Mouse (Mus musculus): ENCODE results near the gene Mmd2. TPM values are rescaled to one million over a fixed set of nuclear protein-coding genes. Genes with fewer than 3 reads are reported as not detected.

Mmd2 gene
- 14.2 and 16.4 TPM in 2 replicates for polyA plus RNA-seq (2016; fragmentation: Nextera tagmentation; extraction: Ambion mirVana)

DNA sequence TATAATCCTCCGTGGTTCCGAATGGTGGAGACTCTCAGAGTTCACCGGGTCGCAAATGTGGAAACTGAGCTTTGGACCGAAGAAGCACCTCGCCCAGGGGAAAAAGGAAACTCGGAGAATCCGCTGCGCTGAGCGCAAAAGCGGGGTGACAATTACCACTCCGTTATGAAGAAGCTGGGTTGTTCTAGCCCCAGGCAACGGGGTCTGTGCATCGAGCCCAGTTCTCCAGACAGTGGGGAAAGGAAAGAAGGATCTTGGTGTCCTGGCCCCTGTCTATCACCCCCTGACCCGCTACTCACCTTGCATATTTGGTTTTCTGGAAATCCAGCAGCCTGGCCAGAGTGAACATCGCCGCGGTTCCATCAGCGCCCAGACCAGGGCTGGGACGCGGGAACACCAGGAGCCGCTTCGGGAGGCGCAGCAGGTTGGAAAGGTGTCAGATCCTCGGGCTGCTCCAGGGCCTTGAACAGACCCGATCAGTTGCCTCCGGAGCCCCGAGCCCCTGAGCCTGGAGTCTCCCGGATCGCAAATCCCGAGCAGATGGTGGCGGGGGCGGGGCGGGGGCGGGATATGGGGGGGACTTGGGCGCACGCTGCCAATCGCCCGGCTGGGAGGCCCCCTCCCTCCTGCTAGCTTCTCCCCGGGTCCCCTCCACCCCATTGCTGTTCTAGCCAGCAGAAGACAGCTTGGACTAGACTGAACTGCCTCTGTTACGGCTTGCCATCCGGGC lies at the start of gene Mmd2:
TSS of gene Mmd2 (minus strand) at position 542 of the 730 bp plus-strand sequence.
- Histone ChIP-seq H3K36me3 (no peaks in the 10 kb centered on the region), H3K27ac (no peak within 1 kb of the TSS), H3K27me3 (replicated peaks) (peaks cover 18% of the 10 kb centered on the region), H3K4me2 (replicated peaks) (peak within 1 kb of the TSS; percentile 74), H3K4me3 (peak within 1 kb of the TSS; percentile 38), H3K9me3 (no peaks in the 10 kb centered on the region), H3K4me1 (peaks cover 9% of the 10 kb centered on the region), H3K9ac (peak within 1 kb of the TSS; percentile 64)
- WGBS, result 3% methylated on average over 42 of the region's 42 CpGs
- ATAC-seq (ENCODE audit: low FRiP score, low read depth), result peak; percentile 63

DNA sequence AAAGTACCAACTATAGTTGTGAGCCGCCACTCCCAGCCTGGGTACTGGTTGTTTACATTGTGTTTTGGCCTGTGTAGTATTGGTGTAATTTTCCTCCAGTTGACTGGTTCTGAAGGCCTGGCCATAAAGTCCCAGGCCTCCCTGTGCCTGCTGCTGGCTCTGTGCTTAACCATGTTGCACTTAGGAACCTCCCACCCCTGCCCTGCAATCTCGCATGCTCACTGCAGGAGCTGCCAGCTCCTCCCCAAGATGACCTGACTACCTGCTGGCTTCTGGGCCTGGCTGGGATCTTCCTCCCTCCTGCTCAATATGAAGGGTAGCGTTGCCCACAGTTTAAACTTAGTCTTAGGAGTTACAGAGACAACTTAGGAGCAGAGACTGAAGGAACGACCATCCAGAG lies 43.7 kb upstream of the Mmd2 start:
- Histone ChIP-seq H3K4me2 (replicated peaks) (no peak overlapping the region), H3K27me3 (replicated peaks) (no peaks in the 10 kb centered on the region), H3K9ac (no peak overlapping the region), H3K4me3 (no peak overlapping the region), H3K9me3 (no peaks in the 10 kb centered on the region), H3K4me1 (peaks cover 20% of the 10 kb centered on the region), H3K36me3 (peaks cover 17% of the 10 kb centered on the region), H3K27ac (no peak overlapping the region)
- 54% methylated on average over 4 of the region's 4 CpGs for WGBS
- ATAC-seq (ENCODE audit: low FRiP score, low read depth), result no peak

DNA sequence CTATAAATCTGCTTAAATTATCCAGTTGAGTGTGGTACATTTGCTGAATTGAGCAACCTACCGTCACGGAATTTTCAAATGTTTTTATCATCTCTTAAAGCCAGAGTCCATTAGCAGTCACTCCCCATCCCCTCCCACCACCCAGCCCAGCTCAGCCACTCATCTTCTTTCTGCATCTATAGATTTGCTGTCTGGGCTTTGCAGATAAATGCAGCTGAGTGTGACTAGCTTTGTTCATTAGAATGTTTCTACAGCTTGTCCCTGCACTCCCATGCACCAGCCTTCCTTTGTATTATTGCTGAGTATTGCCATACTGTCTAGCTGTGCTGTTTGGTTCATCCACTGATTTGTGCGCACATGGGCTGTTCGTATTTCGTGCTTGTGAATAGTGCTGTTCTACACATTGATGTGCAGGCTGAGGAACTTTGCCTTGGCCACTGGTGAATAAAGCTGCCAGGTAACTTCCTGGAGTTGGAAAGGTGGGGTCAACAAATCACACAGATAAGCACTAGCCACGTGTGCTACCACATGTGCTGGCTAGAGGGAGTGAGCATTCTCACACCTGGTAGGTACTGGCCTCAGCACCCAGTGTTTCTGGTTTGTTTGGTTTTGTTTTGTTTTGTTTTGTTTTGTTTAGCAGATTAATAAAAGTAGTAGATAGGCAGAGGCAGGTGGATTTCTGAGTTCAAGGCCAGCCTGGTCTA lies 42.3 kb upstream of the Mmd2 start:
- 69% methylated on average over 6 of the region's 6 CpGs for WGBS

GRCm38 (mm10) chr5:142650390-142650789 lies 41.8 kb upstream of the Mmd2 start:
- Histone ChIP-seq H3K9me3 (no peaks in the 10 kb centered on the region), H3K27me3 (replicated peaks) (no peaks in the 10 kb centered on the region), H3K4me3 (no peak overlapping the region), H3K4me2 (replicated peaks) (no peak overlapping the region), H3K27ac (no peak overlapping the region), H3K36me3 (peaks cover 4% of the 10 kb centered on the region; the same call in 1 of the 2 replicates), H3K9ac (no peak overlapping the region), H3K4me1 (peaks cover 20% of the 10 kb centered on the region)
- ATAC-seq (ENCODE audit: low FRiP score, low read depth), result no peak
- WGBS, result 63% methylated on average over 3 of the region's 3 CpGs

More for the DNA sequence above, 42.3 kb upstream of the Mmd2 start:
- H3K4me2 ChIP-seq (replicated peaks), result no peak overlapping the region
- no peak for ATAC-seq (ENCODE audit: low FRiP score, low read depth)
- peaks cover 20% of the 10 kb centered on the region for H3K4me1 ChIP-seq
- no peaks in the 10 kb centered on the region for H3K27me3 ChIP-seq (replicated peaks)
- peaks cover 6% of the 10 kb centered on the region for H3K36me3 ChIP-seq
- no peak overlapping the region for H3K9ac ChIP-seq
- H3K9me3 ChIP-seq, result no peaks in the 10 kb centered on the region
- no peak overlapping the region for H3K27ac ChIP-seq
- no peak overlapping the region for H3K4me3 ChIP-seq

GRCm38 (mm10) chr5:142649460-142650050 lies 41.0 kb upstream of the Mmd2 start:
- ATAC-seq (ENCODE audit: low FRiP score, low read depth), result no peak
- H3K4me1 ChIP-seq, result peaks cover 20% of the 10 kb centered on the region
- WGBS, result 89% methylated on average over 4 of the region's 4 CpGs
- no peaks in the 10 kb centered on the region for H3K9me3 ChIP-seq
- H3K4me2 ChIP-seq (replicated peaks), result no peak overlapping the region
- no peak overlapping the region for H3K4me3 ChIP-seq
- no peak overlapping the region for H3K9ac ChIP-seq
- H3K36me3 ChIP-seq, result peaks cover 4% of the 10 kb centered on the region; the same call in 1 of the 2 replicates
- no peak overlapping the region for H3K27ac ChIP-seq
- no peaks in the 10 kb centered on the region for H3K27me3 ChIP-seq (replicated peaks)

GRCm38 (mm10) chr5:142648162-142648561 lies 39.6 kb upstream of the Mmd2 start:
- Histone ChIP-seq H3K4me3 (no peak overlapping the region), H3K9me3 (no peaks in the 10 kb centered on the region), H3K27ac (no peak overlapping the region), H3K27me3 (replicated peaks) (no peaks in the 10 kb centered on the region), H3K9ac (no peak overlapping the region), H3K36me3 (peaks cover 8% of the 10 kb centered on the region; the same call in 1 of the 2 replicates), H3K4me1 (peaks cover 20% of the 10 kb centered on the region), H3K4me2 (replicated peaks) (no peak overlapping the region)
- 85% methylated on average over 7 of the region's 7 CpGs for WGBS
- no peak for ATAC-seq (ENCODE audit: low FRiP score, low read depth)

- 78% methylated on average over 6 of the region's 6 CpGs for WGBS
- Histone ChIP-seq H3K4me3 (no peak overlapping the region), H3K4me1 (no peaks in the 10 kb centered on the region), H3K9me3 (no peaks in the 10 kb centered on the region), H3K9ac (no peak overlapping the region), H3K4me2 (replicated peaks) (no peak overlapping the region), H3K36me3 (peaks cover 39% of the 10 kb centered on the region), H3K27ac (no peak overlapping the region), H3K27me3 (replicated peaks) (no peaks in the 10 kb centered on the region)
- ATAC-seq (ENCODE audit: low FRiP score, low read depth), result no peak
Observed at GRCm38 (mm10) chr5:142641331-142642051, 32.9 kb upstream of the Mmd2 start.

- 89% methylated on average over 5 of the region's 5 CpGs for WGBS
- H3K4me2 ChIP-seq (replicated peaks), result no peak overlapping the region
- H3K4me1 ChIP-seq, result no peaks in the 10 kb centered on the region
- no peak overlapping the region for H3K9ac ChIP-seq
- peaks cover 35% of the 10 kb centered on the region for H3K36me3 ChIP-seq
- H3K27ac ChIP-seq, result no peak overlapping the region
- ATAC-seq (ENCODE audit: low FRiP score, low read depth), result no peak
- H3K27me3 ChIP-seq (replicated peaks), result no peaks in the 10 kb centered on the region
- no peak overlapping the region for H3K4me3 ChIP-seq
- H3K9me3 ChIP-seq, result no peaks in the 10 kb centered on the region
Observed at GRCm38 (mm10) chr5:142640088-142640487, 31.5 kb upstream of the Mmd2 start.

DNA sequence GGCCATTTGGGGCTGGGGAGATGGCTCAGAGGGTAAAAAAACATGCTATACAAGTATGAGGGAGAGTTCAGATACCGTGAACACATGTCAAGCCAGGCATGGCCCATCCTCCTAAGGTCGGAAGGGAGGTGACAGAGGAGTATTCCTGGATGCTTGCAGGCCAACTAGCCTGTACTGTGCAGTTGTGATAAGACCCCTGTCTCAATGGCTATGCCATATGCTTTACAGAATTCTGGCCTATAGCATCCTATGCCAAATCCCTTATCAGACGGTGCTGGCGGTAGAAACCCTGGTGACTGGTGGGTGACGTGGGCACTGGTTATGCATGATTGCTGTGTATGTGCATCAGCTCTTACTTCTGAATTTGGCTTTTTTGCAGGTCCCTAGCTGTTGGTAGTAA lies 29.2 kb upstream of the Mmd2 start:
- Histone ChIP-seq H3K36me3 (peaks cover 44% of the 10 kb centered on the region), H3K27ac (no peak overlapping the region), H3K4me3 (no peak overlapping the region), H3K9ac (no peak overlapping the region), H3K27me3 (replicated peaks) (no peaks in the 10 kb centered on the region), H3K4me2 (replicated peaks) (no peak overlapping the region), H3K4me1 (no peaks in the 10 kb centered on the region), H3K9me3 (no peaks in the 10 kb centered on the region)
- WGBS, result 94% methylated on average over 5 of the region's 5 CpGs
- ATAC-seq (ENCODE audit: low FRiP score, low read depth), result no peak

GRCm38 (mm10) chr5:142630224-142630623 lies 21.6 kb upstream of the Mmd2 start:
- H3K9me3 ChIP-seq, result no peaks in the 10 kb centered on the region
- peak overlapping the region; percentile 93 for H3K9ac ChIP-seq
- peaks cover 14% of the 10 kb centered on the region for H3K36me3 ChIP-seq
- 11% methylated on average over 6 of the region's 6 CpGs for WGBS
- no peaks in the 10 kb centered on the region for H3K27me3 ChIP-seq (replicated peaks)
- peaks cover 12% of the 10 kb centered on the region for H3K4me1 ChIP-seq
- peak overlapping the region; percentile 93 for H3K4me3 ChIP-seq
- no peak for ATAC-seq (ENCODE audit: low FRiP score, low read depth)
- H3K4me2 ChIP-seq (replicated peaks), result peak overlapping the region; percentile 97
- H3K27ac ChIP-seq, result no peak overlapping the region

DNA sequence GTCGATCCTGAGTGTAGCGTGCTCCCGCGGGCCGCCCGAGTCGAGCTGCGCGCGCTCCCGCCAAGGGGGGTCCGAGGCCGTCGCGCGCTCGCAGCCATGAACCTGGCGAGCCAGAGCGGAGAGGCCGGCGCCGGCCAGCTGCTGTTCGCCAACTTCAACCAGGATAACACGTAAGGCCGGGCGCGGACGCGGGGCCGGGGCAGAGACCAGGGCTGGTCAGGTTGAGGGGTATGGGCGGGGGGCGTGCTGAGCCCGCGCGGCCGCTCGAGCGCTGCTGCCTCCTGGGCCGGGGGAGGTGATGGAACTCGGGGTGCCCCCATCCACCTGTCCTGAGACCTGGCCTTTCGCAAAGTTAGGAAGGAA lies 21.0 kb upstream of the Mmd2 start:
- H3K4me1 ChIP-seq, result peaks cover 12% of the 10 kb centered on the region
- H3K9me3 ChIP-seq, result no peaks in the 10 kb centered on the region
- H3K27ac ChIP-seq, result peak overlapping the region; percentile 43; the same call in 1 of the 2 replicates
- H3K36me3 ChIP-seq, result peaks cover 14% of the 10 kb centered on the region
- ATAC-seq (ENCODE audit: low FRiP score, low read depth), result peak; percentile 78
- no peaks in the 10 kb centered on the region for H3K27me3 ChIP-seq (replicated peaks)
- under 1% methylated on average over 41 of the region's 41 CpGs for WGBS
- H3K9ac ChIP-seq, result peak overlapping the region; percentile 93
- peak overlapping the region; percentile 93 for H3K4me3 ChIP-seq
- peak overlapping the region; percentile 97 for H3K4me2 ChIP-seq (replicated peaks)
